Mouse (Mus musculus) liver, adult 2 months (tissue): ENCODE data around the gene Cpa5.

Experiments
- CTCF ChIP-seq: fragments of 200-500 bp; IDR thresholded peaks from 2 replicates; pipeline ENCODE4 v1.5.1; 2011; ENCODE audit warnings: low read depth, low read length, control low read depth
- POLR2A ChIP-seq: fragments of 200-500 bp; IDR thresholded peaks from 2 replicates; pipeline ENCODE4 v1.6.1; 2011; ENCODE audit warnings: low read length, control low read depth; ENCODE audit not compliant: insufficient read depth; ENCODE audit errors: extremely low read depth

DNA sequence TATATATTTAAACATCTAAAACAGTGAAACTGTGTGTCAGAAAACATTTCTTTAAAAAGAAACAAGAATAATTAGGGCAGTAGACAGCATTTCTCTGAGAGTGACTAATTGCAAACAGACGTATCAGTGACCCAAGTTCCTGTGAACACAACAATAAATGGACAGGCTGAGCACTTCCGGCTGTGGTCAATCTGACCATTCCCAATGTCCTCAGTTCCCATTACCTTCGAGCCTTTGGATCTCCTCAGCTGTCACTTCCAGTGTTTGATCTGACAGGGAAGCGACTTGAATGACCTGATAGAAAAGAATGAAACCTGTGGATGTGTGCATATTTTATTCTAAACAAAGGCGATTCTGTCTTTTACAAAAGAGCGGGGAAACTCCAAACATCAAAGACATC lies 55.2 kb downstream of the Cpa5 start:
- TF ChIP-seq POLR2A, result no peak
- no peak for TF ChIP-seq CTCF
